Mouse (Mus musculus) spleen, adult 2 months (tissue): ENCODE data around the gene Pum1. TPM values are rescaled to one million over a fixed set of nuclear protein-coding genes. Genes with fewer than 3 reads are reported as not detected.

ENCODE experiments used
- DNase-seq, 2 experiments: peaks; one replicate each; pipeline versions ENCODE4 v3.0.0 to v3.0.0-alpha.2; 2012 to 2021; ENCODE audit warnings: low spot score in 2 of 2, low read depth in 1 of 2
- H3K27ac ChIP-seq: fragments of 200-500 bp; 2 replicates; pipeline ENCODE4 v1.5.1; 2012; ENCODE audit warnings: low read length, inconsistent platforms; ENCODE audit not compliant: insufficient read depth
- H3K27me3 ChIP-seq: fragments of 200-500 bp; 2 replicates; pipeline ENCODE4 v1.6.1; 2012; ENCODE audit warnings: mild to moderate bottlenecking, moderate library complexity, low read length, inconsistent platforms; ENCODE audit not compliant: control insufficient read depth, insufficient read depth
- H3K36me3 ChIP-seq: fragments of 200-500 bp; 2 replicates; pipeline ENCODE4 v1.6.1; 2012; ENCODE audit warnings: mild to moderate bottlenecking, low read length, inconsistent platforms; ENCODE audit not compliant: control insufficient read depth, insufficient read depth
- H3K4me1 ChIP-seq: fragments of 200-500 bp; 2 replicates; pipeline ENCODE4 v1.6.1; 2011; ENCODE audit warnings: inconsistent platforms; ENCODE audit not compliant: control insufficient read depth, insufficient read depth, insufficient read length
- H3K4me3 ChIP-seq: fragments of 200-500 bp; 2 replicates; pipeline ENCODE4 v1.5.1; 2011; ENCODE audit warnings: mild to moderate bottlenecking, inconsistent platforms; ENCODE audit not compliant: insufficient read depth, insufficient read length; ENCODE audit errors: extremely low read depth
- CTCF ChIP-seq: fragments of 200-500 bp; IDR thresholded peaks from 2 replicates; pipeline ENCODE4 v1.5.1; 2011; ENCODE audit warnings: mild to moderate bottlenecking, inconsistent platforms; ENCODE audit not compliant: insufficient read depth, insufficient read length, insufficient replicate concordance; ENCODE audit errors: extremely low read depth
- POLR2A ChIP-seq: fragments of 200-500 bp; IDR thresholded peaks from 2 replicates; pipeline ENCODE4 v1.6.1; 2011; ENCODE audit warnings: low read depth, low read length, inconsistent platforms
- WGBS: fragments of 180-500 bp; shearing (Covaris S2); methylation state at CpG from one replicate; pipeline ENCODE4 v1.1.7; 2018; 5-methylcytosine and 5-hydroxymethylcytosine counted together
- polyA plus RNA-seq: library from polyadenylated mRNA; depleted of rRNA; stranded (reverse); fragments of >200 nt; gene quantifications from 2 replicates; pipeline ENCODE4 v1.2.3, GENCODE M21; 2012

Pum1 gene
- polyA plus RNA-seq, 1 experiment: 34.9 TPM

DNA sequence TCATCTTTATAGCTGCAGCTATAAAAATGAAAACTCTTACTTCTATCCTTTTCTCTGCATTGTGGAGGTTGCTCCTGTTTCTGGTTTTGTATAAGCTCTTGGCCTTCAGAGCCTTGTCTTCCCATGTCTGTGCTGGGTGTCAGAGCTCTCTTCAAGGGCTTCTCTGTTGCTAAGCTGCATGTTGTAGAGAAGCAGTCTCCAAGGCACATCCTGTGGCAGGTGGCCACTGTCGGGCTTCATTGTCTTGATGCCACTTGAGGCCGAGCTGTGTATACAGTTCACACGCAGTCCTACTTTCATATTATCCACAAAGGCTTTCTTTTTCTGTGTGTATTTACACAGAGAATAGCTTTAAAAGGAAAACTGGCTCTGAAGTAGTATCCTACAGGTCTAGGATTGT is 63.0 kb downstream of the Pum1 start:
- TF ChIP-seq CTCF: no peak
- TF ChIP-seq POLR2A: no peak
- 71% methylated on average over 3 of the region's 3 CpGs for WGBS
- H3K4me3 ChIP-seq: no peak overlapping the region

DNA sequence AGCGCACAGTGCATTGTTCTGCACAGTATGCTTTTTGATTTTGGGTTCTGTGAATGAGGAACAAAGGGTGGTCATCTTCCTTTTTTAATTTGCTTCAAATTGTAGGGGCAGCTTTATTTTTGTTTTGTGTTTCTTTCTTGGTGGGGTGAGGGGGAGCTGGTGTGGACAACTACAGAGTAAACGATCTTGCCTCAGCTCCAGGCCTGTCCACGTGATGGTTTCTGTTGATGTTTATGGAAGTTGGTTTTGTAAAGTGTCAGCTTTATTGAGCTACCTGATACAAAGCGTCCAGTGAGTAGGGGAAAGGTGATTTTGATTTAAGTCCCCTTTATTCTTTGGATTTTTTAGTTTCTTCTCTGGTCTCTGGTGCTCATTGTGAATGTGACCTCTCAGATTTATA is 72.8 kb downstream of the Pum1 start:
- no peak for DNase-seq
- Histone ChIP-seq H3K36me3 (peaks cover 12% of the 10 kb centered on the region), H3K27ac (no peak overlapping the region), H3K27me3 (no peaks in the 10 kb centered on the region), H3K4me1 (no peaks in the 10 kb centered on the region), H3K4me3 (no peak overlapping the region)
- 89% methylated on average over 4 of the region's 4 CpGs for WGBS
- TF ChIP-seq POLR2A: no peak
- TF ChIP-seq CTCF: no peak

More for the DNA sequence above, 63.0 kb downstream of the Pum1 start:
- Histone ChIP-seq H3K27ac (no peak overlapping the region), H3K4me1 (no peaks in the 10 kb centered on the region; the same call in 1 of the 2 replicates), H3K36me3 (peaks cover 21% of the 10 kb centered on the region), H3K27me3 (no peaks in the 10 kb centered on the region)
- no peak for DNase-seq

DNA sequence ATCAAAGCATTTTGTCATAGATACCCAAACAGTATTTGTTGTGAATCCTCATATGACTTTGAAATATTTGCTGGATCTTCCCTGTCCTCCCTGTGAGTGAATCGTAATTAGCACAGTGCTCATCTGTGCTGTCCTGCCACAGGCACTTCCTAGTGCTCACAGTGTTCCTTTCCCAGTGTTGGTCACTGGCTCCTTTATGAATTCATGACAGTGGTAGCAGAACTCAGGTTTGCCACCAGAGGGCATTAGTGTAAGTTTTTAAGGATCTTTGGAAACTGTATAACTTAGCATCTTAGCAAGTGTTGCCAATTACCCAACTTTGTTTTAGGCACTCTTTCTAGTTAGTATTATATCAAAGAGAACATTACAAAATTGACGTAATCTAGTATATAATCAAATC is 75.4 kb downstream of the Pum1 start:
- no peak overlapping the region for H3K4me3 ChIP-seq
- no peaks in the 10 kb centered on the region for H3K27me3 ChIP-seq
- DNase-seq: peak; percentile 5 to 14
- TF ChIP-seq POLR2A (no peak), CTCF (peak; percentile 1; the same call in 1 of the 2 replicates)
- H3K4me1 ChIP-seq: no peaks in the 10 kb centered on the region
- peaks cover 19% of the 10 kb centered on the region for H3K36me3 ChIP-seq
- H3K27ac ChIP-seq: no peak overlapping the region
- WGBS: 63% methylated on average over 2 of the region's 2 CpGs

DNA sequence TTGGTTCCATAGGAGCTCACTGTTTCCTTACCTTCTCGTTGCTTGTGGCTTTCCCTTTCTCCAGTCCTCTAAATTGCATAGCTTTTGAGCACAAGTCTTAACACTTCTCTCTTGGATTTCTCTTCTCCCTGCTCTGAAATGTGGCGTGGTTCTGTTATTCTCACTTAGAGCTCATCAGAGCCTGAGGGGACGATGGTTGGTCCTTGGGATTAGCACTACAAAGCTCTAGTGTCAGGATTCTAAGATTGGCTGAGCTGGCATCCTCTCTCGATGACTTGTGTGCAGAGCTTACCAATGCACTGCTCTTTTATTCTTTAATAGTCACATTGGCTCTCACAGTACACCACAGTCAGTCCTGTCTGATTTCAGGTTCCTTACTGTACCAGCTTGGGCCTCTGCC is 80.9 kb downstream of the Pum1 start:
- H3K4me1 ChIP-seq: no peaks in the 10 kb centered on the region
- no peak overlapping the region for H3K4me3 ChIP-seq
- 92% methylated on average over 4 of the region's 4 CpGs for WGBS
- no peak overlapping the region for H3K27ac ChIP-seq
- no peaks in the 10 kb centered on the region for H3K27me3 ChIP-seq
- no peak for DNase-seq
- TF ChIP-seq CTCF (no peak), POLR2A (no peak)
- H3K36me3 ChIP-seq: peaks cover 41% of the 10 kb centered on the region

DNA sequence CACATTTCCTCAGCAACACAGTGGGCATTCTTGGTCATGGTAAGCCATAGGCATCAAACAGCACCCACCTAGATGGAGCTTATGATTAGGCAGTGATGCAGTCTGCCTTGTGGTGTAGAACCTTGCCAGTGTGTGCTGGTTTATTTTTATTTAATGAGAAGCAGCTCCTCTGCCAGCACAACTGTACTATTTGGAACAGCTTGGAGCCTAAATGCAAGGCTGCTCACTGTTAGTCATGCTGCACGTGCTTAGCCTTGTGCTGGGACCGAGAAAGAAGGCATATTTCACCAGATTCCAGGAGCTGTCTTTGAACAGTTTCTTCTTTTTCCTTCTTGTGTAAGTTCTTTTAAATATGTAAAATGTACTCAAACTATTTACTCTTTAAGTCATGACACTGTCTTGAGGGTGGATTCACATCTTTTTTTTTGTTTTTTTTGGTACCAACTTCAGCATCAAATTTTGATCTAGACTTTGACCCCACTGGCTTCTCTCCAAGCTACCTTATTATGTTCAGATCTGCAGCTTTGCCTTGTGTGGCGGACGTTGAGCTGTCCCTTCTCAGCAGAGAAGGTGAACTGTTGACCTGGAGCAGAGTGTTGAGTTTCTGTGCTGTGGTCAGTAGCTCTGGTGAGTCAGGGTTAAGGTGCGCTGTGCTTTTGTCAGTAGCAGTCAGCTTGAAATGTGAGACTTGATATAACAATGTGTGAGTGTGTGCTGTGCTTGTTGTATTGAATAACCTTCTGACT is 82.6 kb downstream of the Pum1 start:
- H3K36me3 ChIP-seq: peaks cover 51% of the 10 kb centered on the region
- H3K4me1 ChIP-seq: no peaks in the 10 kb centered on the region
- WGBS: 96% methylated on average over 5 of the region's 5 CpGs
- no peak overlapping the region for H3K27ac ChIP-seq
- no peak for TF ChIP-seq POLR2A
- TF ChIP-seq CTCF: no peak
- no peaks in the 10 kb centered on the region for H3K27me3 ChIP-seq
- no peak overlapping the region for H3K4me3 ChIP-seq
- no peak for DNase-seq

DNA sequence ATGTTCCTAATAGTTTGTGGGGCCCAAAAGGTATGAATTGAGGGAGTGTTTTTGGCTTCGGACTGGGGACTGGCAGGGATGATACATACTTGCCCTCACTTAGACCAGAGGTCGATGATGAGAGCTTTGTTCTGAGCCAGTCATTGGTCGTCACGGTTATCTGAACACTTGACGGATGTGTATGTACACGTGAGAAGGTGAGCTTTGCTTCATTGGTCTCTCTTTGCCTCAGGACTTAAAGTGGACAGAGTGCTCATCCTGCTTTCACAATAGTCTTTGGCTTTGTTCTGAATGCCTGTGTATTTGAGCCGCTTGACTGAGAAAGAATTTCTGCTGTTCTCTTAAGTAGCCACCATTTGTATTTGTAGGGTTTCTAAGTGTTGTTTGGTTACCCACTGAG is 86.4 kb downstream of the Pum1 start:
- Histone ChIP-seq H3K27me3 (no peaks in the 10 kb centered on the region), H3K36me3 (peaks cover 54% of the 10 kb centered on the region), H3K27ac (no peak overlapping the region), H3K4me3 (no peak overlapping the region), H3K4me1 (no peaks in the 10 kb centered on the region)
- TF ChIP-seq CTCF: no peak
- DNase-seq: no peak
- WGBS: 96% methylated on average over 7 of the region's 7 CpGs

DNA sequence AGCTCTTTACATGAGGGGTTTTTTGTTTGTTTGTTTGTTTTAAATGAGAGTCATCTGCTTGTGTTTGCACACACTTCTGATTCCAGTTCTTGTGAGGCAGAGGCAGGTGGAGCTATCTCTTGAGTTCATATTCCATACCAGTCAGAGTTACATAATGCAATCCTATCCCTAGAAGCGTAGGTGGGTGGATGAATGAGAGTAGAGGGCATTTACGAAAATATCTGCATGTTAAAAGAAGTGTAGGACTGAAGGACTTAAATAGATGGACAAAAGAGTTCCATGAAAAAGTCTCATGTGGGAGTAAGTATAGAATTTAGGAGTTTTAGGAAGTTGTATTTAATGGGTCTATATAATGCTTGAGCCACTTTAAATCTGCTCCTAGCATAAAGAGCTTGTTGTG is 88.8 kb downstream of the Pum1 start:
- no peaks in the 10 kb centered on the region for H3K4me1 ChIP-seq
- 97% methylated on average over 2 of the region's 2 CpGs for WGBS
- no peak overlapping the region for H3K4me3 ChIP-seq
- TF ChIP-seq POLR2A: no peak
- no peak for TF ChIP-seq CTCF
- H3K36me3 ChIP-seq: peaks cover 50% of the 10 kb centered on the region
- H3K27me3 ChIP-seq: no peaks in the 10 kb centered on the region
- DNase-seq: no peak
- no peak overlapping the region for H3K27ac ChIP-seq
